Mouse (Mus musculus): Measurements from ENCODE around the gene Sertad4.

The Sertad4 gene

GRCm38 (mm10) chr1:192798212-192799164, 57.1 kb downstream of the Sertad4 start:
- Histone ChIP-seq H3K36me3 (ENCODE audit: insufficient read depth, low read length) (no peaks in the 10 kb centered on the region), H3K27me3 (ENCODE audit: insufficient read depth, low read length) (peaks cover 8% of the 10 kb centered on the region; the same call in 1 of the 2 replicates), H3K4me3 (replicated peaks; ENCODE audit: low read length) (no peak overlapping the region), H3K4me1 (replicated peaks; ENCODE audit: low read depth, low read length) (peaks cover 55% of the 10 kb centered on the region), H3K9me3 (ENCODE audit: low read length) (no peaks in the 10 kb centered on the region)
- TF ChIP-seq POU5F1 (IDR thresholded peaks at IDR 0.05; ENCODE audit: borderline replicate concordance, low read length) (no peak), CTCF (conservative IDR thresholded peaks at IDR 0.05; ENCODE audit: low read length) (no peak), NANOG (IDR thresholded peaks at IDR 0.05; ENCODE audit: borderline replicate concordance, low read length) (no peak)

GRCm38 (mm10) chr1:192797011-192797274, 58.6 kb downstream of the Sertad4 start:
- TF ChIP-seq POU5F1 (IDR thresholded peaks at IDR 0.05; ENCODE audit: borderline replicate concordance, low read length) (no peak), NANOG (IDR thresholded peaks at IDR 0.05; ENCODE audit: borderline replicate concordance, low read length) (no peak), CTCF (conservative IDR thresholded peaks at IDR 0.05; ENCODE audit: low read length) (no peak)
- peaks cover 70% of the 10 kb centered on the region for H3K4me1 ChIP-seq (replicated peaks; ENCODE audit: low read depth, low read length)
- no peaks in the 10 kb centered on the region for H3K9me3 ChIP-seq (ENCODE audit: low read length)
- peaks cover 8% of the 10 kb centered on the region; the same call in 1 of the 2 replicates for H3K27me3 ChIP-seq (ENCODE audit: insufficient read depth, low read length)
- no peaks in the 10 kb centered on the region for H3K36me3 ChIP-seq (ENCODE audit: insufficient read depth, low read length)
- peak overlapping the region; percentile 49; the same call in 1 of the 2 replicates for H3K4me3 ChIP-seq (replicated peaks; ENCODE audit: low read length)

GRCm38 (mm10) chr1:192796201-192797010, 59.1 kb downstream of the Sertad4 start:
- Histone ChIP-seq H3K36me3 (ENCODE audit: insufficient read depth, low read length) (no peaks in the 10 kb centered on the region), H3K9me3 (ENCODE audit: low read length) (no peaks in the 10 kb centered on the region), H3K4me1 (replicated peaks; ENCODE audit: low read depth, low read length) (peaks cover 76% of the 10 kb centered on the region), H3K27me3 (ENCODE audit: insufficient read depth, low read length) (peaks cover 8% of the 10 kb centered on the region; the same call in 1 of the 2 replicates), H3K4me3 (replicated peaks; ENCODE audit: low read length) (peak overlapping the region; percentile 49; the same call in 1 of the 2 replicates)
- TF ChIP-seq POU5F1 (IDR thresholded peaks at IDR 0.05; ENCODE audit: borderline replicate concordance, low read length): no peak
- no peak for TF ChIP-seq CTCF (conservative IDR thresholded peaks at IDR 0.05; ENCODE audit: low read length)
- TF ChIP-seq NANOG (IDR thresholded peaks at IDR 0.05; ENCODE audit: borderline replicate concordance, low read length): no peak

GRCm38 (mm10) chr1:192794957-192795745, 60.4 kb downstream of the Sertad4 start:
- no peak for TF ChIP-seq POU5F1 (IDR thresholded peaks at IDR 0.05; ENCODE audit: borderline replicate concordance, low read length)
- peak; percentile 47 for TF ChIP-seq CTCF (conservative IDR thresholded peaks at IDR 0.05; ENCODE audit: low read length)
- no peak for TF ChIP-seq NANOG (IDR thresholded peaks at IDR 0.05; ENCODE audit: borderline replicate concordance, low read length)
- Histone ChIP-seq H3K4me1 (replicated peaks; ENCODE audit: low read depth, low read length) (peaks cover 76% of the 10 kb centered on the region), H3K27me3 (ENCODE audit: insufficient read depth, low read length) (peaks cover 8% of the 10 kb centered on the region; the same call in 1 of the 2 replicates), H3K4me3 (replicated peaks; ENCODE audit: low read length) (no peak overlapping the region), H3K36me3 (ENCODE audit: insufficient read depth, low read length) (no peaks in the 10 kb centered on the region), H3K9me3 (ENCODE audit: low read length) (no peaks in the 10 kb centered on the region)
